Mouse (Mus musculus) MEL (cell line): Measurements from ENCODE around the gene Pole4. TPM values are rescaled to one million over a fixed set of nuclear protein-coding genes. Genes with fewer than 3 reads are reported as not detected.
A peak's percentile ranks its signal among the peaks of the same experiment; 100 is the strongest.

Source experiments
- DNase-seq: peaks from one replicate; pipeline ENCODE4 v3.0.0; 2011; ENCODE audit warnings: low read depth, low spot score
- H3K27ac ChIP-seq: 2 replicates; pipeline ENCODE4 v1.5.1; 2012; ENCODE audit warnings: low read depth, mild to moderate bottlenecking, control low read depth, low read length, moderate library complexity; ENCODE audit not compliant: control insufficient read depth
- H3K27me3 ChIP-seq, 2 experiments: fragments of 150-350 bp in 1 of 2; sonication (generic) in 1 of 2; 2 replicates each; pipeline ENCODE4 v1.6.1; 2012; ENCODE audit warnings: low read length in 2 of 2, mild to moderate bottlenecking in 2 of 2, improper control_type of control experiment in 1 of 2, moderate library complexity in 1 of 2; ENCODE audit not compliant: insufficient read depth in 2 of 2, control insufficient read depth in 1 of 2
- H3K36me3 ChIP-seq, 2 experiments: 2 replicates each; pipeline ENCODE4 v1.6.1; 2012 to 2014; ENCODE audit warnings: low read length in 2 of 2, improper control_type of control experiment in 1 of 2, inconsistent platforms in 1 of 2, mild to moderate bottlenecking in 1 of 2; ENCODE audit not compliant: insufficient read depth in 2 of 2, control insufficient read depth in 1 of 2
- H3K4me1 ChIP-seq, 2 experiments: fragments of 150-350 bp in 1 of 2; sonication (generic) in 1 of 2; 2 replicates each; pipeline ENCODE4 v1.6.1; 2012; ENCODE audit warnings: low read length in 2 of 2, improper control_type of control experiment in 1 of 2, mild to moderate bottlenecking in 1 of 2; ENCODE audit not compliant: insufficient read depth in 2 of 2, control insufficient read depth in 1 of 2
- H3K4me3 ChIP-seq, 2 experiments: fragments of 150-350 bp in 1 of 2; sonication (generic) in 1 of 2; 2 replicates each; pipeline ENCODE4 v1.5.1; 2012; ENCODE audit warnings: low read depth in 2 of 2, low read length in 2 of 2, mild to moderate bottlenecking in 2 of 2, moderate library complexity in 2 of 2, control low read depth in 1 of 2, improper control_type of control experiment in 1 of 2; ENCODE audit not compliant: control insufficient read depth in 1 of 2, insufficient read depth in 1 of 2
- H3K79me2 ChIP-seq: 2 replicates; pipeline ENCODE4 v1.6.1; 2012; ENCODE audit warnings: mild to moderate bottlenecking, low read length, moderate library complexity; ENCODE audit not compliant: control insufficient read depth, poor library complexity, insufficient read depth
- H3K9ac ChIP-seq: 2 replicates; pipeline ENCODE4 v1.6.1; 2012; ENCODE audit warnings: low read depth, mild to moderate bottlenecking, control low read depth, low read length, moderate library complexity; ENCODE audit not compliant: control insufficient read depth, poor library complexity, severe bottlenecking
- H3K9me3 ChIP-seq: fragments of 150-350 bp; sonication (generic); replicated peaks from 2 replicates; pipeline ENCODE4 v1.6.1; 2012; ENCODE audit warnings: mild to moderate bottlenecking, low read length, improper control_type of control experiment, moderate library complexity; ENCODE audit not compliant: insufficient read depth
- CTCF ChIP-seq, 3 experiments: IDR thresholded peaks in 2 of 3; conservative IDR thresholded peaks in 1 of 3; 2 replicates each; pipeline ENCODE4 v1.5.1; 2011 to 2012; ENCODE audit warnings: low read length in 3 of 3, low read depth in 2 of 3, mild to moderate bottlenecking in 2 of 3, improper control_type of control experiment in 1 of 3, inconsistent platforms in 1 of 3, mixed read lengths in 1 of 3, moderate library complexity in 1 of 3; ENCODE audit not compliant: control insufficient read depth in 1 of 3, insufficient read depth in 1 of 3, poor library complexity in 1 of 3, severe bottlenecking in 1 of 3
- E2F4 ChIP-seq: IDR thresholded peaks from 2 replicates; pipeline ENCODE4 v1.6.1; 2011; ENCODE audit warnings: low read depth, low read length, improper control_type of control experiment, borderline replicate concordance
- ELF1 ChIP-seq: IDR thresholded peaks from 2 replicates; pipeline ENCODE4 v1.6.1; 2014; ENCODE audit warnings: low read depth, mild to moderate bottlenecking, inconsistent platforms, low read length, improper control_type of control experiment, moderate library complexity
- EP300 ChIP-seq, 2 experiments: IDR thresholded peaks; 2 replicates each; pipeline ENCODE4 v1.6.1; 2011; ENCODE audit warnings: improper control_type of control experiment in 2 of 2, low read length in 2 of 2, low read depth in 1 of 2, mild to moderate bottlenecking in 1 of 2
- ETS1 ChIP-seq: IDR thresholded peaks from 2 replicates; pipeline ENCODE4 v1.6.1; 2012; ENCODE audit warnings: low read depth, mild to moderate bottlenecking, inconsistent platforms, low read length, improper control_type of control experiment, moderate library complexity
- GATA1 ChIP-seq: IDR thresholded peaks from 2 replicates; pipeline ENCODE4 v1.6.1; 2011; ENCODE audit warnings: low read depth, low read length, improper control_type of control experiment
- HCFC1 ChIP-seq: IDR thresholded peaks from 2 replicates; pipeline ENCODE4 v1.6.1; 2012; ENCODE audit warnings: low read depth, mild to moderate bottlenecking, inconsistent platforms, low read length, improper control_type of control experiment, moderate library complexity
- JUND ChIP-seq: IDR thresholded peaks from 2 replicates; pipeline ENCODE4 v1.6.1; 2011; ENCODE audit warnings: low read depth, mild to moderate bottlenecking, improper control_type of control experiment, low read length
- KAT2A ChIP-seq: conservative IDR thresholded peaks from 2 replicates; pipeline ENCODE4 v1.6.1; 2012; ENCODE audit warnings: low read depth, low read length, improper control_type of control experiment, inconsistent platforms
- MAX ChIP-seq: IDR thresholded peaks from 2 replicates; pipeline ENCODE4 v1.6.1; 2011; ENCODE audit warnings: low read length, improper control_type of control experiment
- MXI1 ChIP-seq: IDR thresholded peaks from 2 replicates; pipeline ENCODE4 v1.6.1; 2011; ENCODE audit warnings: mild to moderate bottlenecking, low read depth, low read length, improper control_type of control experiment
- MYB ChIP-seq: IDR thresholded peaks from 2 replicates; pipeline ENCODE4 v1.6.1; 2011; ENCODE audit warnings: mild to moderate bottlenecking, low read depth, low read length, improper control_type of control experiment
- MYC ChIP-seq: IDR thresholded peaks from 2 replicates; pipeline ENCODE4 v1.6.1; 2011; ENCODE audit warnings: low read depth, mild to moderate bottlenecking, low read length, improper control_type of control experiment, moderate library complexity
- NELFE ChIP-seq: IDR thresholded peaks from 2 replicates; pipeline ENCODE4 v1.6.1; 2011; ENCODE audit warnings: low read depth, low read length, improper control_type of control experiment
- POLR2A ChIP-seq, 2 experiments: IDR thresholded peaks; 2 replicates each; pipeline ENCODE4 v1.6.1; 2011 to 2012; ENCODE audit warnings: low read length in 2 of 2, mild to moderate bottlenecking in 2 of 2, control low read depth in 1 of 2, improper control_type of control experiment in 1 of 2, low read depth in 1 of 2, moderate library complexity in 1 of 2; ENCODE audit not compliant: control insufficient read depth in 1 of 2, insufficient read depth in 1 of 2, poor library complexity in 1 of 2
- POLR2AphosphoS2 ChIP-seq: IDR thresholded peaks from 2 replicates; pipeline ENCODE4 v1.6.1; 2011; ENCODE audit warnings: low read length, improper control_type of control experiment
- RAD21 ChIP-seq: IDR thresholded peaks from 2 replicates; pipeline ENCODE4 v1.6.1; 2011; ENCODE audit warnings: mild to moderate bottlenecking, low read depth, low read length, improper control_type of control experiment
- RCOR1 ChIP-seq: IDR thresholded peaks from 2 replicates; pipeline ENCODE4 v1.6.1; 2012; ENCODE audit warnings: low read depth, mild to moderate bottlenecking, inconsistent platforms, low read length, improper control_type of control experiment
- SIN3A ChIP-seq: IDR thresholded peaks from 2 replicates; pipeline ENCODE4 v1.6.1; 2012; ENCODE audit warnings: low read length, improper control_type of control experiment, inconsistent platforms
- SMC3 ChIP-seq: IDR thresholded peaks from 2 replicates; pipeline ENCODE4 v1.6.1; 2011; ENCODE audit warnings: low read depth, low read length, improper control_type of control experiment
- TAL1 ChIP-seq: IDR thresholded peaks from 2 replicates; pipeline ENCODE4 v1.6.1; 2012; ENCODE audit warnings: mild to moderate bottlenecking, inconsistent platforms, low read length, moderate library complexity, mixed read lengths
- TBP ChIP-seq: IDR thresholded peaks from 2 replicates; pipeline ENCODE4 v1.8.0; 2011; ENCODE audit warnings: low read depth, low read length, improper control_type of control experiment
- UBTF ChIP-seq: IDR thresholded peaks from 2 replicates; pipeline ENCODE4 v1.6.1; 2012; ENCODE audit warnings: low read depth, mild to moderate bottlenecking, inconsistent platforms, low read length, improper control_type of control experiment, moderate library complexity, borderline replicate concordance; ENCODE audit not compliant: insufficient read depth
- USF1 ChIP-seq: IDR thresholded peaks from 2 replicates; pipeline ENCODE4 v1.6.1; 2014; ENCODE audit warnings: low read depth, mild to moderate bottlenecking, inconsistent platforms, low read length, improper control_type of control experiment, moderate library complexity
- USF2 ChIP-seq, 2 experiments: IDR thresholded peaks; 2 replicates each; pipeline ENCODE4 v1.6.1; 2011 to 2012; ENCODE audit warnings: improper control_type of control experiment in 2 of 2, low read length in 2 of 2, borderline replicate concordance in 1 of 2, inconsistent platforms in 1 of 2, low read depth in 1 of 2, mild to moderate bottlenecking in 1 of 2; ENCODE audit not compliant: insufficient read depth in 1 of 2
- ZC3H11A ChIP-seq: IDR thresholded peaks from 2 replicates; pipeline ENCODE4 v1.6.1; 2012; ENCODE audit warnings: low read depth, mild to moderate bottlenecking, inconsistent platforms, low read length, improper control_type of control experiment
- ZKSCAN1 ChIP-seq: IDR thresholded peaks from 2 replicates; pipeline ENCODE4 v1.6.1; 2012; ENCODE audit warnings: low read depth, mild to moderate bottlenecking, inconsistent platforms, low read length, improper control_type of control experiment, moderate library complexity
- ZNF384 ChIP-seq: IDR thresholded peaks from 2 replicates; pipeline ENCODE4 v1.6.1; 2012; ENCODE audit warnings: low read depth, mild to moderate bottlenecking, inconsistent platforms, low read length, improper control_type of control experiment
- polyA plus RNA-seq, 2 experiments: library from polyadenylated mRNA; stranded (reverse) in 1 of 2; unstranded in 1 of 2; fragments of >175 nt in 1 of 2; fragments of >200 nt in 1 of 2; gene quantifications; 2 replicates each; pipeline versions ENCODE4 v1.2.1 to v1.2.4; 2012; ENCODE audit warnings: low replicate concordance in 2 of 2, low read depth in 1 of 2; ENCODE audit not compliant: insufficient read length in 2 of 2, insufficient read depth in 1 of 2, missing spikeins in 1 of 2
- total RNA-seq: library from RNA; depleted of rRNA; stranded (reverse); fragments of 300-350 nt; gene quantifications from 2 replicates; pipeline ENCODE4 v1.2.3, GENCODE M21; 2012

Pole4 gene
- total and polyA plus RNA-seq, 3 experiments = 67.2 to 76.7 TPM; not detected in 1

- H3K4me3 ChIP-seq = peak overlapping the region; percentile 17 to 72; a peak in 3 of 4 replicates
- no peak overlapping the region for H3K27ac ChIP-seq
- H3K9ac ChIP-seq = peak overlapping the region; percentile 44
- peak; percentile 87 for DNase-seq
- H3K36me3 ChIP-seq = peaks cover 0 to 11% of the 10 kb centered on the region in 2 experiments; a peak in 2 of 4 replicates
- no peaks in the 10 kb centered on the region for H3K79me2 ChIP-seq
- H3K4me1 ChIP-seq = peaks cover 3 to 20% of the 10 kb centered on the region in 2 experiments; a peak in 3 of 4 replicates
- no peaks in the 10 kb centered on the region for H3K27me3 ChIP-seq
- TF ChIP-seq MAX = no peak
- TF ChIP-seq USF1 = no peak
- TF ChIP-seq HCFC1 = no peak
- 0 out of 2 replicates have a peak, but pooled peaks have one; percentile 13 for TF ChIP-seq MXI1
- peak; percentile 95 for TF ChIP-seq SMC3
- no peak for TF ChIP-seq POLR2AphosphoS2
- peak; percentile 91 to 98 (median 94) for TF ChIP-seq CTCF (IDR thresholded peaks at IDR 0.05 in 2 of 3, conservative IDR thresholded peaks at IDR 0.05 in 1 of 3; ENCODE audit: control insufficient read depth in 1 of 3, insufficient read depth in 1 of 3, low read depth in 2 of 3, low read length in 3 of 3, poor library complexity in 1 of 3, severe bottlenecking in 1 of 3)
- no peak for TF ChIP-seq ETS1
- peak; percentile 83 for TF ChIP-seq ZC3H11A
- no peak for TF ChIP-seq POLR2A (IDR thresholded peaks at IDR 0.05; ENCODE audit: control insufficient read depth in 1 of 2, insufficient read depth in 1 of 2, low read depth in 1 of 2, low read length in 2 of 2, poor library complexity in 1 of 2)
- TF ChIP-seq EP300 (IDR thresholded peaks at IDR 0.05; ENCODE audit: low read depth in 1 of 2, low read length in 2 of 2) = no peak
- TF ChIP-seq JUND = 0 out of 2 replicates have a peak, but pooled peaks have one; percentile 39
- TF ChIP-seq NELFE = no peak
- no peak; the same call in 1 of the 2 replicates for TF ChIP-seq SIN3A
- TF ChIP-seq MYB = no peak
- TF ChIP-seq E2F4 = no peak
- no peak for TF ChIP-seq USF2 (IDR thresholded peaks at IDR 0.05; ENCODE audit: borderline replicate concordance in 1 of 2, insufficient read depth in 1 of 2, low read depth in 1 of 2, low read length in 2 of 2)
- TF ChIP-seq GATA1 = no peak
- TF ChIP-seq TBP = no peak
- TF ChIP-seq MYC = no peak
- TF ChIP-seq RAD21 = peak; percentile 83
- TF ChIP-seq RCOR1 = no peak
- peak; percentile 80 for TF ChIP-seq ZNF384
- no peak for TF ChIP-seq KAT2A
- no peak for TF ChIP-seq UBTF
- no peak for TF ChIP-seq ZKSCAN1
- TF ChIP-seq TAL1 = no peak
- TF ChIP-seq ELF1 = no peak
- no peaks in the 10 kb centered on the region for H3K9me3 ChIP-seq
Measured at GRCm38 (mm10) chr6:82714243-82714642, 9.1 kb upstream of the Pole4 start.
